In genomic region chr7:19629361-19629734, GRCm38 (mm10) we compare ENCODE assay signal across 8 mouse cellular contexts. TPM values are rescaled to one million over a fixed set of nuclear protein-coding genes. Genes with fewer than 3 reads are reported as not detected.
DNase-seq lines count a peak whose midpoint lies in the region; ATAC-seq lines count a peak whose summit lies in the region.

Gene Relb, minus strand, starts transcription at chr7:19629438.

- H3K4me3 ChIP-seq in hindbrain, embryonic 15.5 days, result peak within 1 kb of the TSS; percentile 58

- H3K27ac ChIP-seq in hindbrain, embryonic 15.5 days (replicated peaks), result peak within 1 kb of the TSS; percentile 71

- no peaks in the 10 kb centered on the region for H3K9me3 ChIP-seq in hindbrain, embryonic 15.5 days

- peak within 1 kb of the TSS; percentile 85 for H3K4me2 ChIP-seq in hindbrain, embryonic 15.5 days

- H3K27me3 ChIP-seq in hindbrain, embryonic 15.5 days, result no peaks in the 10 kb centered on the region

- ATAC-seq in hindbrain, embryonic 15.5 days (ENCODE audit: low FRiP score, low read depth), result peak; percentile 76

- peak within 1 kb of the TSS; percentile 41 for H3K9ac ChIP-seq in hindbrain, embryonic 15.5 days

- peaks cover 15% of the 10 kb centered on the region for H3K36me3 ChIP-seq in hindbrain, embryonic 15.5 days

- DNase-seq in T-cell, adult 2 months (ENCODE audit: low spot score), result peak; percentile 90
- peak; percentile 88 to 96 for DNase-seq in cerebellum, postnatal 25 days
- DNase-seq in frontal cortex, postnatal 36 days (ENCODE audit: low spot score in 2 of 2), result peak; percentile 86 to 88
- peak; percentile 83 to 84 for DNase-seq in layer of hippocampus, postnatal 36 days
- peak; percentile 93 for DNase-seq in lung, postnatal 25 days (ENCODE audit: low spot score)
- peak; percentile 62 for DNase-seq in retina, adult 2 months (ENCODE audit: low read depth, low spot score)
- peak; percentile 89 for DNase-seq in thymus, postnatal 25 days

- H3K4me1 ChIP-seq in hindbrain, embryonic 15.5 days (replicated peaks), result peaks cover 13% of the 10 kb centered on the region

- WGBS in hindbrain, embryonic 15.5 days, result under 1% methylated on average over 40 of the region's 41 CpGs

RNA-seq across cellular contexts. Expression of gene Relb, which starts in this region (rescaled TPM):
- 7.0 and 7.2 TPM in 2 replicates for polyA plus RNA-seq in hindbrain, embryonic 15.5 days (2015; fragmentation: Nextera tagmentation; extraction: Ambion mirVana)
- 10 to 100 TPM in 1 of 2 experiments, 1 to 10 TPM in 1; 7.3 to 10.2 TPM for total RNA-seq in layer of hippocampus, postnatal 36 days (2021)

Comparison
In these comparisons a context has a peak if more than half of its experiments do, and no peak if none do; other contexts are left out.
1. Peak in every context shown above with its lines: DNase-seq, ATAC-seq, H3K4me3 ChIP-seq and H3K27ac ChIP-seq.